Mouse (Mus musculus) G1E (cell line): Measurements from ENCODE around the gene Smim15. TPM values are rescaled to one million over a fixed set of nuclear protein-coding genes. Genes with fewer than 3 reads are reported as not detected.

Experiments used
- ATAC-seq: 2 replicates; pipeline ENCODE4 v1.8.0; 2016; ENCODE audit warnings: mild to moderate bottlenecking; ENCODE audit not compliant: insufficient number of reproducible peaks, poor library complexity, low FRiP score, severe bottlenecking; ENCODE audit errors: extremely low read depth
- DNase-seq: peaks from one replicate; pipeline ENCODE4 v3.0.0; 2012; ENCODE audit warnings: low spot score
- H3K27me3 ChIP-seq: 2 replicates; pipeline ENCODE4 v1.6.1; 2012; ENCODE audit warnings: mild to moderate bottlenecking, low read length, inconsistent platforms; ENCODE audit not compliant: insufficient read depth
- H3K36me3 ChIP-seq: replicated peaks from 2 replicates; pipeline ENCODE3; 2012; ENCODE audit warnings: mild to moderate bottlenecking, inconsistent platforms
- H3K4me1 ChIP-seq: 2 replicates; pipeline ENCODE4 v1.6.1; 2012; ENCODE audit warnings: low read depth, low read length, inconsistent platforms, mixed read lengths; ENCODE audit not compliant: insufficient read depth
- H3K4me3 ChIP-seq: 2 replicates; pipeline ENCODE4 v1.5.1; 2012; ENCODE audit warnings: low read depth, mild to moderate bottlenecking, inconsistent platforms, low read length, moderate library complexity, mixed read lengths
- H3K9me3 ChIP-seq: replicated peaks from 2 replicates; pipeline ENCODE4 v1.6.1; 2012; ENCODE audit warnings: inconsistent platforms
- CTCF ChIP-seq: IDR thresholded peaks from 2 replicates; pipeline ENCODE4 v1.5.1; 2012; ENCODE audit warnings: low read depth, low read length, inconsistent platforms, mixed read lengths
- GATA1 ChIP-seq: IDR thresholded peaks from 2 replicates; pipeline ENCODE4 v1.6.1; 2012; ENCODE audit warnings: borderline replicate concordance, low read length, inconsistent platforms, mixed read lengths
- GATA2 ChIP-seq: IDR thresholded peaks from 2 replicates; pipeline ENCODE4 v1.6.1; 2012; ENCODE audit warnings: low read depth, low read length, inconsistent platforms, borderline replicate concordance
- POLR2AphosphoS5 ChIP-seq: IDR thresholded peaks from 2 replicates; pipeline ENCODE4 v1.6.1; 2012; ENCODE audit warnings: low read depth, low read length, inconsistent platforms; ENCODE audit not compliant: insufficient replicate concordance
- TAL1 ChIP-seq: conservative IDR thresholded peaks from 2 replicates; pipeline ENCODE4 v1.6.1; 2012; ENCODE audit warnings: low read depth, low read length, inconsistent platforms, mixed read lengths
- polyA plus RNA-seq: library from polyadenylated mRNA; stranded (reverse); fragments of >175 nt; gene quantifications from 2 replicates; pipeline ENCODE4 v1.2.3, GENCODE M21; 2012
- total RNA-seq, 2 experiments: library from RNA; stranded (forward) in 1 of 2; stranded (reverse) in 1 of 2; fragments of 200-1000 nt in 1 of 2; fragments of >200 nt in 1 of 2; fragmentation: Nextera tagmentation in 1 of 2; gene quantifications; 2 replicates each; pipeline ENCODE4 v1.2.3; 2014 to 2017

Gene Smim15
- total RNA-seq (2014; fragmentation: Nextera tagmentation) (82.3 and 82.9 TPM in 2 replicates), total RNA-seq (2017) (140 and 191 TPM in 2 replicates), polyA plus RNA-seq (6.5 and 8.3 TPM in 2 replicates)

DNA sequence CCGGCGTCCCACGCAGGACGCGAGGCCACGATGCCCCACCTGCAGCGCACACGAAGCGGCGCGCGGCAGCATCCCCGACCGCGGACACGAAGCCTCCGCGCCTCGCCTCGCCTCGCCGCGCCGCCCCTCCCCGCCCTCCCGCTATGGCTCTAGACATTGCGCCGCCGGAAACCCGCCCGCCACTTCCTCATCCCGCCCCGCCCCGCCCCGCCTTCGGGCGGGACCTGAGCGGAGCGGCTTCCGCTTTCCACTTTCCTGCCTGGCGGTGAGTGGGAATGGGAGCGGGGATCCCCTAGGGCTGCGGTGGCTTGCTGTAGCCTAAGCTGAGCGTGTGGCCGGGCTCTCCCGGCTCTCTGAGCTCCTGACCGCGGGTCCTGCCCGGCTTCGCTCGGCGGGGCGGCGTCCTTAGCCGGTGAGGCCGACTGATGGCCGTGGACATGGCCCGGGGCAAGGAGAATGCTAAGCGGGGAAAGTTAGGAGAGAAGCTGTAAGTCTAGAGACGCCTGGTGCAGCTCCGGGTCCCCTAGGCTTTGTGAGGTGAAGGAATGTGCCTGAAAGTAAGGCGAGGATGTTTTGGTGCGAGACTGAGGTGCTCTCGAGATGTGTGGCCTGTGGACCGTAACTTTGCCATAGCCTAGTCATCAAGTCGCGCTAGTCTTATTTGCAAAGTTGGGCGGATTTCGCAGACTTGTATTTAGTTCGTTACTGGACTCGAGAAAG lies at the start of gene Smim15:
Gene Smim15, plus strand, starts transcription at position 225 of the 720 bp plus-strand sequence.
- Histone ChIP-seq H3K4me3 (peak within 1 kb of the TSS; percentile 93), H3K36me3 (peaks cover 31% of the 10 kb centered on the region), H3K27me3 (no peaks in the 10 kb centered on the region), H3K9me3 (no peaks in the 10 kb centered on the region), H3K4me1 (peaks cover 43% of the 10 kb centered on the region)
- DNase-seq, result peak; percentile 84
- TF ChIP-seq GATA2 (no peak), POLR2AphosphoS5 (no peak), TAL1 (no peak), GATA1 (no peak), CTCF (no peak)
- ATAC-seq, result peak; percentile 32; the same call in 1 of the 2 replicates

- no peaks in the 10 kb centered on the region for H3K9me3 ChIP-seq
- TF ChIP-seq GATA2 (no peak), POLR2AphosphoS5 (no peak)
- ATAC-seq (no peak), DNase-seq (no peak)
- no peaks in the 10 kb centered on the region for H3K27me3 ChIP-seq
- no peaks in the 10 kb centered on the region for H3K4me1 ChIP-seq
- no peak overlapping the region for H3K4me3 ChIP-seq
- H3K36me3 ChIP-seq, result no peaks in the 10 kb centered on the region
Observed at GRCm38 (mm10) chr13:107995211-107995610, 49.0 kb upstream of the Smim15 start.

DNA sequence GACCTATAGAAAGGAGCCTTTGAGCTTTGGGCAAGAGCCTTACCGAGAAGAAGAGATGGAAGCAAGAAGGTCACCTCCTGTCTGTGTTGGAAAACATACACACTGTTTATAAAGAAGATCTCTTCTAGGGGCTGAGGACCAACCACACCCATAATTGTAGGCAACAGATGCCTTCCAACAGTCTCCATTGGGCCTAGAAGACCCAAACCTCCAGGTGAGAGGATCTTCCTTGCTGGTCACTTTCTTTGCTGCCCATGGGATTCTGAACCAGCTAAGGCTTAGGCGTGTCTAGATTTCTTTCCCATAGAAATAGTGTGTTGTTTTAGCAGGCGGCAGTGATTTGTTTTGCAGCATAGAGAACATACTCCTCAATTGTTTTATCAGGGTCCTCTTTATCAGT lies 47.9 kb upstream of the Smim15 start:
- ATAC-seq, result no peak
- TF ChIP-seq CTCF, result no peak
- no peak for TF ChIP-seq GATA2
- no peak for TF ChIP-seq POLR2AphosphoS5
- no peak for TF ChIP-seq TAL1
- no peak for TF ChIP-seq GATA1
- DNase-seq, result no peak
- H3K36me3 ChIP-seq, result no peaks in the 10 kb centered on the region
- H3K27me3 ChIP-seq, result no peaks in the 10 kb centered on the region
- H3K4me3 ChIP-seq, result no peak overlapping the region
- no peaks in the 10 kb centered on the region for H3K9me3 ChIP-seq
- H3K4me1 ChIP-seq, result no peaks in the 10 kb centered on the region

GRCm38 (mm10) chr13:108007861-108008260 lies 36.4 kb upstream of the Smim15 start:
- ATAC-seq (no peak), DNase-seq (no peak)
- Histone ChIP-seq H3K4me3 (no peak overlapping the region), H3K9me3 (0 out of 2 replicates have a peak, but pooled peaks cover 2% of the 10 kb centered on the region), H3K36me3 (no peaks in the 10 kb centered on the region), H3K27me3 (no peaks in the 10 kb centered on the region; the same call in 1 of the 2 replicates), H3K4me1 (no peaks in the 10 kb centered on the region)
- no peak for TF ChIP-seq TAL1
- TF ChIP-seq POLR2AphosphoS5, result no peak
- TF ChIP-seq GATA1, result no peak
- no peak for TF ChIP-seq CTCF
- TF ChIP-seq GATA2, result no peak

DNA sequence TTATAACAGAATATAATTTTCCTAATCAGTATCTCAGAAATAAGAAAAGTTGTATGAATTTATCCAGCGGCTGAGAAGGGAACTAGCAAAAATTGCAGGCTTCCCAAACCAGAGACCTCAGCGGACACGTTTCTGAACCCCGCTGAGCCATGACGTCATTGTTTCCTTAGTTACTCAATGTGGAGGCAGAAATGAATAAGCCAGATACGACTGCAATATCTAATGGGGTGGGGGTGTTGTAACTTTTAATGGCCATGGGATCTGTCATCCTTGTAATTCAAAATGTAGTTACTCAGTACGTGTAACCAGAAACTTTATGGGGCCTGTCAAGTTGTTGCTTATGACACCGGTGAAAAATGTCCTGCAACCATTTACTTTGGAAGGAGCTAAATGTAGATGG lies 31.1 kb upstream of the Smim15 start:
- no peaks in the 10 kb centered on the region for H3K36me3 ChIP-seq
- no peak for ATAC-seq
- no peak for DNase-seq
- H3K27me3 ChIP-seq, result peaks cover 5% of the 10 kb centered on the region; the same call in 1 of the 2 replicates
- TF ChIP-seq CTCF (no peak), POLR2AphosphoS5 (no peak), TAL1 (no peak), GATA2 (no peak), GATA1 (no peak)
- no peak overlapping the region for H3K4me3 ChIP-seq
- no peaks in the 10 kb centered on the region; the same call in 1 of the 2 replicates for H3K4me1 ChIP-seq
- 0 out of 2 replicates have a peak, but pooled peaks cover 2% of the 10 kb centered on the region for H3K9me3 ChIP-seq

GRCm38 (mm10) chr13:108013839-108014238 lies 30.4 kb upstream of the Smim15 start:
- H3K4me3 ChIP-seq, result no peak overlapping the region
- ATAC-seq (no peak), DNase-seq (no peak)
- no peaks in the 10 kb centered on the region for H3K36me3 ChIP-seq
- peaks cover 5% of the 10 kb centered on the region; the same call in 1 of the 2 replicates for H3K27me3 ChIP-seq
- no peak for TF ChIP-seq CTCF
- no peaks in the 10 kb centered on the region for H3K9me3 ChIP-seq
- no peaks in the 10 kb centered on the region; the same call in 1 of the 2 replicates for H3K4me1 ChIP-seq
